Mouse (Mus musculus) lung, postnatal 0 days (tissue): ENCODE measurements around the gene Rgs8.

ENCODE experiments used
- CTCF ChIP-seq: IDR thresholded peaks from 2 replicates; pipeline ENCODE4 v1.5.1; 2016; ENCODE audit warnings: antibody characterized with exemption, mild to moderate bottlenecking
- EP300 ChIP-seq: IDR thresholded peaks from 2 replicates; pipeline ENCODE4 v1.6.1; 2016; ENCODE audit warnings: antibody characterized with exemption, mild to moderate bottlenecking, control low read depth

DNA sequence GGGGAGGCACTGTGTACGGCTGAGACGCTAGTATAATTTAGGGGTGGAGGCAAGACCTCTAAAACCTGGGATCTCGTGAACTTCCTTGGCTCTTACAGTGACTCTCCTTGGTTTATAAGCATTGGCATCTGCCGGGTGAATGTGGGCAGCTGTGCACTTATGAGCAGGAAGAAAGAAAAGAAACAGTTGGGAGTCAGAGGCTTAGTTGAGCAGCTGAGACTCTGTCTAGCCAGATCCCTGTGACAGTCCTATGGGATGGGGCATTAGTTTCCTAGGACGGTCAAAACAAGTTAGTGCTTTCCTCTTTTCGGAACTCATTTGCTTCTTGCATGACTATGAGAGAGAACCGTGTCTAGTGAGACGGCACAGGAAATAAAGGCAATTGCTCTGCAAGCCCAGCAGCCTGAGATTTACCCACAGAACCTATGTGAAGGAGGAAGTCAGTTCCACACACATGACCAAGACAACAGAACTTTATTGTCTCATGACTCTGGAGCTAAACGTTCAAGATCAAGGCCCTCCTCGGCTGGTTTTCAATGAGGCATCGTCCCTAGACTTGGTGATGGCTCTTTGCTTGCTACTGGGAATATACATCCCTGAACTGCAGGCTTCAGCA lies 47.7 kb downstream of the Rgs8 start:
- TF ChIP-seq CTCF, result no peak
- TF ChIP-seq EP300, result no peak
